Mouse (Mus musculus): ENCODE results near the gene Lrrc2.

DNA sequence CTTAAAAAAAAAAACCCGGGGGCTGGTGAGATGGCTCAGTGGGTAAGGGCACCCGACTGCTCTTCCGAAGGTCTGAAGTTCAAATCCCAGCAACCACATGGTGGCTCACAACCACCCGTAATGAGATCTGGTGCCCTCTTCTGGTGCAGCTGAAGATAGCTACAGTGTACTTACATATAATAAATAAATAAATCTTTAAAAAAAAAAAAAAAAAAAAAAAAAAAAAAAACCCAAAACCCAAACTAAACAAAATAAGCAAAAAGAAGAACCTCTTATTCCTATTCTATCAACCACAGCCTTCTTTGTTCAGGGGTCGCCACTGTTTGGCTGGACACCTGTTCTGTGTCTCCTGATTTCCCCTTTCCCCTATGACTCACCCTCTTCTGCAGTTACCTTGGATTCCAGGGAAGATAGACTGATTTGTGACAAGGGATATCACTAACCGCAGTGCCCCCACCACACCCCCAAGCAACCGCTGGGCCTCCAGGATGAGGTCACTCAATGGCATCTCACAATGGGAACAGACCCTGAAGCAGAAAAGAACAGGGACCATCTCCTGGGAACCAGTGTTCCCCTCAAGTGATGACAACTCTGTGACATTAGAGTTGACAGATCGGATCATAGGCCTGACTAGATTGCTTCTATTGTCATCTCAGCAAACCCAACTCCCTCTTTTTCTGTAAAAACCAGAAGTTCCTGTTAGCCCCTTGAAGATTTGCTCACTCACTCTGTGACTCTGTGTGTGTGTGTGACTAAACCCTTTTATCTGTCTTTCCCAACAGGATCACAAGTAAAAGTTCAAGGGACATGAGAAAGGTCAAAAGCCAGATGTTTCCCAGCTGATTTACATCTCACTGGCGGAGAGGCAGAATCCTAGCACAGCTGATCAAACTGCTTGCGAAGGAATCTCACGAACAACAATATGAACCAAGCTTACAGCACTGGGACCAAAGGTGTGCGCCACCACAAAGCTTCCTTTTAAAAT is 13.5 kb upstream of the Lrrc2 start:
- TF ChIP-seq CTCF (IDR thresholded peaks at IDR 0.05; ENCODE audit: low read depth) = no peak
- TF ChIP-seq EP300 (IDR thresholded peaks at IDR 0.05; ENCODE audit: low read depth) = no peak

All from heart, postnatal 0 days (tissue).